Mouse (Mus musculus) spleen, postnatal 14 days (tissue): ENCODE results near the gene Chd3.
A peak's percentile ranks its signal among the peaks of the same experiment; 100 is the strongest.

Experiments
- DNase-seq, 2 experiments: peaks; one replicate each; pipeline ENCODE4 v3.0.0; 2021 to 2022; ENCODE audit warnings: low spot score in 2 of 2

The Chd3 gene

GRCm38 (mm10) chr11:69369215-69369989 is at the start of gene Chd3:
TSS of gene Chd3 (minus strand) at chr11:69369406.
- no peak for DNase-seq

- DNase-seq, result peak in 1 of 2 experiments; percentile 59
Measured at GRCm38 (mm10) chr11:69417449-69418384, 48.5 kb upstream of the Chd3 start.

GRCm38 (mm10) chr11:69416921-69417448 is 47.8 kb upstream of the Chd3 start:
- no peak for DNase-seq

DNA sequence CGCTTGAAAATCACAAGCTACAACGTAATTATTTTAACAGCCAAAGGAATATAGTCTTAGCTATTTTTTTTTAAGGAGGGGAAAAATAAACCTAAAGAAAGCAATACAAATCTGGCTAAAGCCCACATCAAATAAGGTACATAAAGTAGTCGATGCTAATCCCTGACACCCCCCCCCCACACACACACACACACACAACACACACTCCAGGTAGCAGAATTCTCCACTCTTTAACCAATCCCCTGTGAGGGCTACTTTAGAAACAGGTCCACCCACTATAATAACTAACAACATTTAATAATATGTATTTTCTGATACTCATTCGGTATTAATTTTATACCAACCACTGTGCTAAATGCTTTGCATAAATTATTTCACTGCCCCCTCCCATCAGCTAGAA is 47.3 kb upstream of the Chd3 start:
- no peak for DNase-seq

DNA sequence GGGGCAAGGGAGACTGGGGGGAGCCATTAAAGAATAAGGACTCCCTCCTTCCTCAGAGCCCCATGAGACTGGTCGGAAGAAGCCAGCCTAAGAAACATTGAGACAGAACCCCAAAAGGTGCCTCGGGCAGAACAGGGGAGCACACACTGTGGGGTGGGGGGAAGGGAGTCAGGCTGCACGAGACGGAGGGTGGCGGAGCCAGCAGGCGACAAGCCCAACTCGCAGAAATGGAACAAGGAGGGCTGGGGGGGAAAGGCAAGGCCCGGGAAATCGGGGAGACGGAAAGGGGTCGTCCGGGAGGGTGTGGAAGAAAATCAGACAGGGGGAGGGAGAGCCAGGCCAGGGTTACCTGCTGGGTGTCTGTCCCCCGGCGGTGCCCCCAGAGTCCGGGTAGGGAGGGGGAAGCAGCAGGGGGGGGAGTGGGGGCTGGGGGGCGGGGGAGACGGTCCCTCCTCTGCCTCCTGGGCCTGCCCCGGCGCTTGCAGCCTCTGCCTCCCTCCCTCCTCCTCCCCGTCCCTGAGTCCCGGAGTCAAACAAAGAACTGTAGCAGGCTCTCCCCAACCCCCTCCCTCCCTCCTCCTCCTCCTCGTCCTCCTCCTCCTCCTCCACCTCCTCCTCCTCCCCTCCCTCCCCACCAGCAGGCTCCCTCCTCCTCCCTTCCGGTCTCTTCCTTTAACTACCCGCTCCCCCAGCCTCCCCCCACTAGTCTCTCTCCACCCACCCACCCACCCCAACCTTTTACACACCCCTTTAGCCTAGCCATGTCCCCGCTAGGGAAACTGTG is 46.7 kb upstream of the Chd3 start:
- DNase-seq, result no peak

DNA sequence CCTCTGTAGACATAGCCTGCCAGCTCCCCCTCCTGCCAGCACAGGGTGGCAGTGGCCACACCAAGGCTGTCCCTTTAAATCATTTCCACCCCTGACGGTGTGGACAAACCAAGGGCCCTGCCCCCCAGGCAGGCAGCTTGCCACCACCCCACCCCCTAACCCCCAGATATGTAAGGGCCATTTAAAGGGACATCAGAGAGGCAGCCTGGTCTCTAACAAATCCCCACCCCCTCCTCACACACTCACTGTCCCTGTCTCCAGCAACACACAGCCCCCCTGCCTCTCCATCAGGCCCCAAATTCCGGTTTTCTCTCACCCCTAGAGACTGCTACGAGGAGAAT is 46.1 kb upstream of the Chd3 start:
- no peak for DNase-seq

DNA sequence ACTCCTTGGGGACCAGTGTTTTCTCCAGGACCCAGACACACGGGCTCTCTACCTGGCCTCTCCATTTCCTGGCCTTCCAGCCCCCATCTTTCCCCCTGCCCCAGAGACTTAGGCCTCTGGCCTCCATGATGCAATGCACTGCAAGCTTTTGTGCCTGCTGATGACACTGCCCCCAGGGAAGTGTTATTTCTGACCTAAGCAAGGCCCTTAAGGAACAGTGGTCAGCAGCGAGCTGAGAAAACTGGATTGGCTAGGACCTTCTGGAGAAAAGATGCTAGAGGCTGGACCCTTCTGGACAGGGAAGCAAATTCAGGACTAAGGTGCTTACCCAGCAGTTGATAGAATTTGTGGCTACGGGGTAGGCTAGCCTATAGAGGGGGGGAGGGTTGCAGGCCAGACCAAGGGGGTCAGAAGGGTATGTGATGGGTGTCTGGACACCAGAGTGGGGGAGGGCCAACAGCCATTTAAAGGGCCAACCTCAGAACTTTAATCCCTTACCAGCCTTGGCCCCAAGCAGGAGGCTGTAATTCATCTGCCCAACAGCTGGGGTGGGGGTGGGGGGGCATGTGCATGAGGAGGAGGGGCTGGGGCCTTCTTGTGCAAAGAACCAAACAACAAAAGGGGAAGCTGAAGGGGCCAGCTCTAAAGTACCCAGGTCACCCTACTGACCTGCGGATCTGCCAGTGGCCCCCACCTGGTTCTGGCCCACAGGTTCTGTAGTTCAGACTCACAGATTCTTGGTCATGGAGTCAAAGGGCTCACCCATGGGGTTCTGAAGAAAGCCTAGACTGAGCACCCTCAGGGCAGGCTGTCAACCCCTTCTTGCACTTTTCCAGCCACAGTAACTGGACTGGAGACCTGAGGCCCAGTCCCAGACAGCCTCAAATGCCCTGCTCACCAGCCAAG is 45.5 kb upstream of the Chd3 start:
- DNase-seq, result no peak

DNA sequence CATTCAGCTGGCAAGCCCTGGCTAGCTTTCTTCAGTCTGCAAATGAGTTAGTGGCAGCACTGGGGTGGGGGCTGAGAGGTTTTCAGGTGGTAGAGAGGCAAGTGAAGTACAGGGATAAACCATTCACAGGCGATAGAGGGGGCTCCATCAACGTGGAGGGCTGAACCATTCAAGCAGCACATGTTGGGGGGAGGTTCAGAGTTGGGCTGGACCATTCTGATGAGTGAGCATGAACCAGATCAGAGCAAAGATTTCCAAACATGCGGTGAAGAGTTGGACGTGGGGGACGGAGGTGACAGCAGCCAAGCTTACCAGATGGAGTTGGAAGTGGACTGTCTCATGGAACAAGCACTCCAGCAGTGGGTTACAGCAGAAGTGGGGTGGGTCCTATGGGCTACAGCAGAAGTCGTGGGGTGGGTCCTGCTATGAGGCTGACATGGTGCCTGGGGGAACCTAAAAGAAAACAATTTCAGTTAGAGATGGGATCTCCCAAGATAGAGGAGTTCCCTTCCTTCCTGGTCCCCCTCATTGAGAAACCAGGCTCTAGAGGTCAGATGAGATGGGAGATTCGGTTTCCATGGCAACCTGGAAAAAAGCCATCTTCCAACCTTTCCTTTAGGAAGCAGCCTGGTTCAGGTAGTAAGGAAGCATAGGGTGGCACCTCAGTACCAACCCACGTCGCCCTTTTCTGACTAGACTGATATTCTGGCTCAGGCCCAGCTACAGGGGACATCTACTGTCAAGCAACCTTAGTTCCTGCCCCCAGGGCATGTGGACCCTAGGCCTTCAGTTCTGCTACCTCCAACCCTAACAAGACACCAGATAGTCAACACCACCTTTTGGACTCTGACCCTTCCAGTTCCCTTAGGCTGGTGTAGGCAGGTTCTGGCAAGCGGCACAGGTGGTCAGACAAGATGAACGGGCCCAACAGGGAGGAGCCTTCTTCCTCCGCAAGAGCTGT is 44.3 kb upstream of the Chd3 start, which contains the start of gene Kdm6b:
TSS of gene Kdm6b (minus strand) at position 455 of the 961 bp plus-strand sequence.
- no peak for DNase-seq

GRCm38 (mm10) chr11:69412548-69412947 is 43.3 kb upstream of the Chd3 start:
- no peak for DNase-seq

- no peak for DNase-seq
Measured at GRCm38 (mm10) chr11:69411538-69412203, 42.5 kb upstream of the Chd3 start.

GRCm38 (mm10) chr11:69411073-69411535 is 41.9 kb upstream of the Chd3 start:
- DNase-seq, result peak; percentile 74 to 84

DNA sequence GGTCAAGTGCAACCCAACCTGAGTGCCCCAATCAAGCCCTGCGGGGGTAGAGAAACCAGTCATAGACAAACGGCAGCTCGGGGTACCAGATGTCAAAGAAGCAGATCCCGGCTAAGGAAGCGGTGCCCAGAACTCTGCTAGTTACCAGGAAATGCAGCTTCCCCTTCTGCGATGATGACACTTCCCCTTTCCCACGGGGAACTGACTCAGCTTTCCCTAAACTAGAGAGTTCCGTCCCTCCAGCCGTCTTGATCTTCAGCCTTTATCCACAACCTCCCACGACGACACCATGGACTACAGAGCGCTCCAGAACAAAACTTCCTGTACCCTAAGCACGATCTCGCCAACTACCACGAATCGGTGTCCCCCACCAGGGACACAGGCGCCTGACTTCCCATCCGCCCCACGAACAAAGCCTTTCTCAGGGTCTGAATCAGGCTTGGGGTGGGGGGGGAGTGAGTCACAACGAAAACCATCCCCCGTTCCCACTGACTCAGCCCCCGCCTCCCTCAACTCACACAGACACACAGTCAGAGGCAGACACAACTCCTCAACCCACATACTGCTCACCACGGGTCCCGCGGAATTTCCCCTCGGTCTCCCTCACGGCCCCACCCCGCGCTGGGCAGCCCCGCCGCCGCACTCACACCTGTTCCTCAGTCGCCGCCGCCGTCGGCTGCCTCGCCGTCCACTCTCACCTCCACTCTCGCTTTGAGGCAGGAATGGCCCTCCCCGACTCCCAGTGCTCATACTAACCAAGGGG is 41.3 kb upstream of the Chd3 start:
- peak in 1 of 2 experiments; percentile 57 for DNase-seq

DNA sequence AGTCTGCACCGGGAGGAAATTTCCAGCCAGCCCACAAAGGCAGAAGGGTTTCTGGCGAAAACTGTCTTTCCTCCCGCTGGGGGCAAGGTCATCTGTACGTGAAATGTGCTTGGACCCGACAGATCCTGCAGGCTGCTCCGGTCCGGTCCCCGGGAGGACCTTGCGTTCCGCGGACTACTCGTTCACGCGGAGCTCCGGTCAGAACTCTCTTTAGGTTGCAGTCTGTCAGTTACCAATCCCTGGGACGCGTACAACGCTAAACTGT is 40.8 kb upstream of the Chd3 start:
- no peak for DNase-seq

- DNase-seq, result peak; percentile 69 to 74
Measured at GRCm38 (mm10) chr11:69409378-69410044, 40.3 kb upstream of the Chd3 start.

DNA sequence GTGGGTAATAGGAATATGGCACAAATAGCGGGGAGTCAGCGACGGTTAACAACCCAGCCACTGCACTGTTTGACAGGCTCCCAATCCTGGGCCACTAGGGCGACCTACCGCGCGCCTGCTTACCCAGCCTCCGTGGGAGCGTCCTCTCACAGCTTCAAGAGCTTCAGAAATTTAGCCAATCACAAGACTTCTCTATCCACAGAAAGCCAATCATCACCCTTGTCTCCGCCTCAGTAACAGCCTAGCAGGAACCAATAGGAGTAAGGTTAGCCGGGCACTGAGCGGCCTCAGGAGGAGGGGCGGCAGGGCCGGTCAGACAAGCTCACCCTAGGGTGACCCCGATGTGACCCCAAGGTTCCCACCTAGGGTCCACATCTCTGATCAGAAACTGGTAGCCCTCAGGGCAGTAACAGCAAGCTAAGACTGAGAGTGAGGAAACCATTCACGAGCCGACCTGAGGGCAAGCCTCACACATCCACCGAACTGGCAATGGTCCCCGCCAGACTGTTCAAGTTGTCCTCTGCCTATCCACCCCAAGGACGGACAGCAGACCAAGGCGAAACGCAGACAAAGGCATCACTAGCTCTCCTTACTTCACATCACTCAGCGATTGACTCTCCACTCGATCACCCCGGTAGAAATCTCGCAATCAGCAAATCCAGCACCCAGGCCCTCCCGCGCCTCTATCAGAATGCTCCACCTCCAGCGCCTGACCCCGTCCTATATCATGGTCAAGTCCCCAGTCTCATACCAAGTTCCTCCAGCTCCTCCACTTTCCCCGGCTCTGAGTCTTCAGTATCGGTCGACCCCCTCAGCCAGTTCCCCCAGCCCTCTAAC is 39.6 kb upstream of the Chd3 start:
- DNase-seq, result peak; percentile 51 to 61

- DNase-seq, result no peak
Measured at GRCm38 (mm10) chr11:69407724-69408004, 38.5 kb upstream of the Chd3 start.
